Mouse (Mus musculus): Measurements from ENCODE around the gene Dio2. TPM values are rescaled to one million over a fixed set of nuclear protein-coding genes. Genes with fewer than 3 reads are reported as not detected.

Gene Dio2
- total RNA-seq (2021), result 10 to 100 TPM; 70.8 to 88.1 TPM

DNA sequence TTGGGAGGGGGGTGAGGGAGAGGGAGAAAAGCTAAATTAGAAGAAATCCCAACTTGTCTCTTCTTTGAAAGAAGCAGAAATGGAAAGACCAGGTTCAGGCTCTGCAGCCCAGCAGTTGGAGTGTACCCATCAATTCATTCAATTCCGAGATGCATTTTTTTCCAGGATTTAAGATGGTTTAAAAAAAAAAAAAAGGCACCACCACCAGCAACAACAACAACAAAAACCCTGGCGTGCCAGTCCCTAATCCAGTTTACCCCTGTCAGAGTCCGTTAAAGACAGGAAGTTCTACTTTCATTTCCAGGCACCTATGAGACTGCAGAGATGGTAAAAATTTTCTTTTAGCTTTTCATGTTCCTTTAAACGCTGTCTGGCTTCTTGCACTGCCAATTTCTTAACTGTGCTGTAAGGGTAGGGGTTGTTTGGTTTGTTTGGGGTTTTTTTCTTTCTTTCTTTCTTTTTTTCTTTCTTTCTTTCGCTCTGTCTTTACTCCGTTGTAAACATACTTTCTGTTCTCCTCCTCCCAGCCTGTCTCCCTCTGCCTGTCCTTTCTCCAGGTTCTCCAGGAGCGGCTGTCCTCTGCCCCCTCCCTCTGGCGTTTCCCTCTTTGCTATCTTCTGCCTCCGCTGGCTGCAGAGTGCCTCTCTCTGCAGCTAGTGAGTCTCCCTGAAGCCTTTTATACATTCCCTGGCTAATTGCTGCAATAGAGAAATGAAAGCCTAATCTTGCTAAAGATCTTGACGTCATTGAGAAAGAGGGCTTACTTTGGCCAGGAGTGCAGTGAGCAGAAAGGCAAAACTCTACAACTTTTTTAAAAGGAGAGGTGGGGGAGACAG, at the start of gene Dio2:
Gene Dio2, minus strand, starts transcription at position 51 of the 836 bp plus-strand sequence.
- DNase-seq (ENCODE audit: low spot score in 2 of 2), result no peak

DNA sequence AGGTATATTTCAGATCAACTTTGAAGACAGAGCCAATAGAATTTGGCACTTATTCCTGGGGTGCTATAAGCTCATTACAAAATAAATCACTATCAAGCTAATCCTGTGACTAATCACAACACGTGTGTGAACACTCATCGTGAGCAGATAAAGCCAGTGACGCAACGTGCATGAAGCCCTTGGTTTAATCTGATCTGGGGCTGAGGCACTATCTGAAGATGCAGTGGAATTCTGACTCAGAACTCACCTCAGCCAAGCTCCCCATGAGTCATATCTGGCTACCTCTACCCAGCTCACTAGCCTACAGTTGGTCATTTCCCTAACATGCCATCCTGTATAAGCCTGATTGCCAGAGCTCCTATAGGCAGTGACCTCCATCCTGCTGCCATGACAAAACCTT, 43.2 kb upstream of the Dio2 start:
- DNase-seq (ENCODE audit: low spot score in 2 of 2), result no peak
- intact Hi-C loops (cut with DNase I), result no loop called here

More for the DNA sequence above, at the start of gene Dio2:
- intact Hi-C loops (cut with DNase I), result loop anchor here (10.0 kb wide), 1 partner anchor 164 kb away; no protein-coding TSS in a partner anchor

DNA sequence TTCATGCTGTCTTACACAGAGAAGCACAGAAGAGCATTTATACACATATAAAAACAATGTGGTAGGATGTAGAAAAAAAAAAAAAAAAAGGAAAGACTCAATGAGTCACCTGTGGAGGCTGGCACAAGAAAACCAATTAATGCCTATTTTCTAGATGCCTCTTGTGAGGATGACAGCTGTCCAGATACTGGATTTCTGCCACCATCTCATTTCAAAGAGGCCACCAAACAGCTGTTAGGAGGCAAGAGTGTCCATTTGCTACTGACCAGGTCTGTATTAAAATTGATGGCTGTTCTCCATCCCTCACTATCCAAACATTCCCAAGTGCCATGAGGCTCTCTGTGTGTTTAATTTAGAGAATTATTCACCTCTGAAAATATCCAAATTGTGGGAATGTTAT, 6.5 kb upstream of the Dio2 start:
- intact Hi-C loops (cut with DNase I), result loop anchor here (5.0 kb wide), 2 partner anchors 158 to 343 kb away; no protein-coding TSS in a partner anchor

DNA sequence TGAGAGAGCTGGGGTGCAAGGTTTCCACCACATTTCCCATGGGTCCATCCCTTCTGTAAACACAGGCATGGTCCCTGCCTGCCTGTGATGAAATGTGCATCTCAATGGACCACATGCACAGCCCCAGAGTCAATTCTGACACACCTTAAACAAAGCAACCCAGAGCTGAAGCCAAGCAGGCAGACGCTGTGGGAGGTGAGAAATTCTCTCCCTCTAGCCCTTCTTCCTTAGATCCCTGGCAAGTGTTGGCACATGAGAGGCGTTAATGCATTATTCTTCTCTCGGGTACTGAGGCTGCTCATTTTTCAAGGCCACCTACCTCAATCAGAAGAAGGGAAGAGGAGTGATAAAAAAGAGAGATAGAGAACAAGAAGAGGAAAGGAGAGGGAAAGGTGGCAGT, 5.4 kb upstream of the Dio2 start:
- intact Hi-C loops (cut with DNase I), result loop anchor here (5.0 kb wide), 2 partner anchors 159 to 344 kb away; no protein-coding TSS in a partner anchor
- DNase-seq (ENCODE audit: low spot score in 2 of 2), result peak; percentile 18 to 21

More for the DNA sequence above, 6.5 kb upstream of the Dio2 start:
- DNase-seq (ENCODE audit: low spot score in 2 of 2), result no peak

DNA sequence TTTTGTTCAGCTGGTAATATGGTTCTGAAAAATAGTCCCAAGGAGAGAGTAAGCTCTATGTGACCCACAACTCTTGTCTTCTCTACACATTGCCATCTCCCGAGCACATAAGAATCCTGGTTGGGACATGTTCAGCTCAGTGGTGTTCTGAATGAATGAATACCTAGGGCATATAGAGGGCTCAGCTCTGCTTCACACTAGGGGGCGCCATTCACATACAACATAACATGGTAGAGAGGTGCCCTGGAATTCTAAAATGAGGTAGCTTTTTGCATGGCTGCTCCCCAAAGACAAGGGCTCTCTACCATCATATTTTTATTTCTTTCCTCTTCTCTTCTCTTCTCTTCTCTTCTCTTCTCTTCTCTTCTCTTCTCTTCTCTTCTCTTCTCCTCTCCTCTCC, 2.2 kb upstream of the Dio2 start:
- DNase-seq (ENCODE audit: low spot score in 2 of 2), result peak; percentile 53 to 64
- intact Hi-C loops (cut with DNase I), result loop anchor here (2.0 to 5.0 kb wide), 3 partner anchors 162 to 574 kb away; no protein-coding TSS in a partner anchor

DNA sequence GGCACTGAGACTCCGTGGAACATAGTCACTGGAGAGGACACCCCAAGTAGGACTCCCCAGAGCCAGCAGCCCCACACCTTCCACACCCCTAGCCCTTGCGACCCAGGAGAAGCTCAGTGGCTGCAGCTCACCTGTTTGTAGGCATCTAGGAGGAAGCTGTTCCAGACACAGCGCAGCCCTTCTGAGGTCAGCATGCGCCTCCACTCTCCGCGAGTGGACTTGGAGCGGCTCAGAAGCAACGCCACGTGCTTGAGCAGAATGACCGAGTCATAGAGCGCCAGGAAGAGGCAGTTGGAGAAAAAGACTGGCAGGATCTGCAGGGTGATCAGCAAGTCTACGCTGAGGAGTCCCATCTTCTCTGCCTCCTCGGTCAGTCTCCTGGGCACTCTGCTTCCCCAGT, 306 bp downstream of the Dio2 start:
- intact Hi-C loops (cut with DNase I), result loop anchor here (10.0 kb wide), 1 partner anchor 163 kb away; no protein-coding TSS in a partner anchor
- DNase-seq (ENCODE audit: low spot score in 2 of 2), result peak; percentile 11 to 14

DNA sequence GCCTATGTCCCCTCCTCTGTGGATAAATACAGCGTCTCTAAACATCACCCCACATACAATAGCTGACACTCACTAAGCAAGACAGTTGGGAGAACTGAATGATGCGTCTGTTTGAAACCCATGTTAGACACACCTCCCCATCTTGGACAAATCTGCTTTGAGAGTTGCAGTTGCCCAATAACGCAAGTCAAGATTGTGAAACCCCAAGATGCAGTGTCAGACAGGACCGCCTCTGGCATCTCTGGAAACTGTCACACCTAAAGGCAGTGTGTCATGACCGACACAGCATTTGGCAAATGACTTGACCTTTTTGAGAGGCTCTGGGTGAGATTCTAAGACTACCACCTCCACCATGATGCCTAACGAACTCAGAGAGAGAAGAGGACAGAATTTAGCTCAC, 2.8 kb downstream of the Dio2 start:
- DNase-seq (ENCODE audit: low spot score in 2 of 2), result no peak
- intact Hi-C loops (cut with DNase I), result loop anchor here (10.0 kb wide), 1 partner anchor 161 kb away; no protein-coding TSS in a partner anchor

DNA sequence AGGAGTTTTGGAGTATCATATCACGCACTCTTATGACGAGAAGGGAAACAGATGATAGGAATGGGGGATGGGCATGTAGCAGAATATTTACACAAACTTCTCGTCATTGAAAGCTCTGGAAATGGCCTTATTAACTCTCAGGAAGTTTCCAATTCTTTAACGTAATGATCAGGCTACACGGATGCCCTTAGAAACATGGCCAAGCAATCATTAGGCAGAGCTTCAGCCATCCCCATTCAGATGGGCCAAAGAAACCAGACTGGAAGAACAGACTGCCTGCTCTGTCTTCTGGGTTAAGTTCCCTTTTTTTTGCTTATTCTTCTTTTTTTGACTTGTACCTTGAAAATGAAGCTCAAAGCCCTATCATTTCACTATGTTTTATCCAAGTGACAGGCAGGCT, 3.7 kb downstream of the Dio2 start:
- no peak for DNase-seq (ENCODE audit: low spot score in 2 of 2)
- intact Hi-C loops (cut with DNase I), result loop anchor here (10.0 kb wide), 1 partner anchor 160 kb away; no protein-coding TSS in a partner anchor

DNA sequence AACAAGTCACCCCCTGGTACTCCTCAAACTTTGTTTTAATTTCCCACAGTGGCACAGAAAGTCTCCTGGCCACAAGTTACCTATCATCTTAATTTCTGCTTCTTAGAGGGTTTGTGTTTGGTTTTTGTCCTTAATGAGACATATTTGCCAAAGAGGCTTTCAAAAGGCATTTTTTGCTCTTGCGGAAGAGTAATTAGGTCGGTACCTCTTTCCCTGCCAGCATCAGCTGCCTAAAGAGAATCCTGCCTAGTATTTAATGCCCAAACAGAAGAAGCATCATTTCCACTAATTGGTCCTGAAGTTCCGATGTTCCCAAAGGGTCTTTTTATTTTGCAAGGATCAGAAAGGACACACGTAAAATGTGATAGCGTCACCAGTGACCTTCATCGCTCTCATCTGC, 4.5 kb downstream of the Dio2 start:
- intact Hi-C loops (cut with DNase I), result loop anchor here (10.0 kb wide), 1 partner anchor 159 kb away; no protein-coding TSS in a partner anchor
- DNase-seq (ENCODE audit: low spot score in 2 of 2), result no peak

DNA sequence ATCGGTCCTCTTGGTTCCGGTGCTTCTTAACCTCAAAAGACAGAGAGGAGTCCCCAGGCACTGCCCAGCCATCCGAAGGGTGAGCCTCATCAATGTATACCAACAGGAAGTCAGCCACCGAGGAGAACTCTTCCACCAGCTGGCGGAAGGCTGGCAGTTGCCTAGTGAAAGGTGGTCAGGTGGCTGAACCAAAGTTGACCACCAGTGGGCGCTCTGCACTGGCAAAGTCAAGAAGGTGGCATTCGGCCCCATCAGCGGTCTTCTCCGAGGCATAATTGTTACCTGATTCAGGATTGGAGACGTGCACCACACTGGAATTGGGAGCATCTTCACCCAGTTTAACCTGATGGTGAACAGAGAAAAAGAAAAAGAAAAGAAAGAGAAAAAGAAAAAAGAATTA, 8.6 kb downstream of the Dio2 start:
- DNase-seq (ENCODE audit: low spot score in 2 of 2), result peak; percentile 24 to 36
- intact Hi-C loops (cut with DNase I), result loop anchor here (10.0 kb wide), 1 partner anchor 155 kb away; no protein-coding TSS in a partner anchor

DNA sequence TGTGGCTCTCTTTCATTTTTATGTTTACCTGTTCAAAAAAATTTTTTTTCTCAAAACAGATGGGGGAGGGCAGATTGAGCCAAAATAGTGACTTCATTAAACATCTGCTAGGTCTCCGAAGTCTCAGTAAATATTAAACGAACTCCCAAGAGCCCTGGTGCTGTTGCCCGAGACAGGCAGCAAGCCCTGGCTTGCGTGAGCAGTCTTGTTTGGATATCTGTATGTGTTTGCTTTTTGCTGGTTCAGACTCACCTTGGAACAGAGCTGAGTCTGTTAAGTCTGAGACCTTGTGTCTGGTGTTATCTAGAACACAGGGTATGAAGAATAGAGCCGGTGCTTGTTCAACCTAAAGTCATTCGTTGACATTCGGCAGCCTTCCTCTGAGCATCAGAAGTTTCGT, 13.1 kb downstream of the Dio2 start:
- intact Hi-C loops (cut with DNase I), result no loop called here

DNA sequence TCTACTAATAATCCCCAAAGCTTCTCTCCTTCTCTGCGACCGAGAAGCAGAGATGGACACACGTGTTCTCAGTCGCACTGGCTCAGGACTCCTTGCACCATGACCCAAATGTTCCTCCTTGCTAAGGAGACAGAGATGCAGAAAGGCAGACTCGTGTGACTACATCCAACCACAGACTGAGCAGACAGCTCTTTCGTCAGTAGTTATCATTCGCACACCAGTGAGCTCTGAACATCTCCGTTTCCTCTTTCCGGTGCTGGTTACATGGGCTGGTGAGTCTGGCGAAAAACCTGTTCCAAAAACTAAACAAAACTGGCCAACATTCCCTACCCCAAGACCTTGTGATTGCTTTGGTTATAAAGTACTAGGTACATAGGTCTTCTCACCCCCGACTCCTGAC, 13.6 kb downstream of the Dio2 start:
- DNase-seq (ENCODE audit: low spot score in 2 of 2), result no peak
- intact Hi-C loops (cut with DNase I), result no loop called here

More for the DNA sequence above, 13.1 kb downstream of the Dio2 start:
- DNase-seq (ENCODE audit: low spot score in 2 of 2), result no peak

DNA sequence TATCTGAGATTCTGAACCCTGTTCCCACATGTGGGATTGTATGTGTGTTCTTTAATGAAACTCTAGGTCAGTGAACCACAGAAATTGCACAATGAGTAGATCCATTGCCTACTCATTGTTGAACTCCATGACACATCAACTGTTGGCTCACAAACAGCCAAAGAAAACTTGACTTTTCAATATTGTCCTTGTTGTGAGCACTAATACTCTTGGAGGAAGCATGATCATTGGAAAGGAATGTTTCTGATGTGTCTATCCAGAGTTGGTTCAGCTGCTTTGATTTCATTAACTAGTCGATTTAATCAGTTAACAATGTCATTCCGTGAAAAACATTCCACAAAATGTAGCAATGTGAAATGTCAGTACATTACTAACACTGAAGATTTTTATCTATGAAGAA, 44.1 kb downstream of the Dio2 start:
- intact Hi-C loops (cut with DNase I), result no loop called here
- no peak for DNase-seq (ENCODE audit: low spot score in 2 of 2)
